Mouse (Mus musculus): Measurements from ENCODE around the gene Mgat4b. TPM values are rescaled to one million over a fixed set of nuclear protein-coding genes. Genes with fewer than 3 reads are reported as not detected.

The Mgat4b gene
- total RNA-seq, 4 experiments from 2014 or later, result 61.3 to 68.0 (median 65.8) TPM

GRCm38 (mm10) chr11:50198916-50199315 is 11.8 kb upstream of the Mgat4b start:
- DNase-seq (ENCODE audit: low spot score in 2 of 2), result no peak

DNA sequence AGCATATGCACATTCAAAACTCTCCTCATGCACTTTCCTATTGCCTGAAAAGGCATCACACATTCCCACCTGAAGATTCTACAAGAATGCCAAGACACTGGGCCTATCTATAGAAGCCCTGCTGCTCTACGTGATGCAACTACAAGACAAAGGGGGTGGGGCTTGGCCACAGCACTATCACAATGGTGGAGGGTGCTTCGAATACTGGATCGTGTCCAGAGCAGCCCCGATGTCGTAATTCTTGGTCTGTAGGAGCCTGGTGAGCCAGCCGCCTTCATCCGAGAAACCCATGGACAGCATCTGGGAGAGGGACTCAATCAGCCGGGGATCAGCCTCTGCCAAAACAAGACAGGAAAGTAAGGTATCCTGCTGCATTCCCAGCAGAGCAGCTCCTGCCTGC is 10.1 kb upstream of the Mgat4b start:
- DNase-seq (ENCODE audit: low spot score in 2 of 2), result no peak

GRCm38 (mm10) chr11:50201590-50201989 is 9.1 kb upstream of the Mgat4b start:
- no peak for DNase-seq (ENCODE audit: low spot score in 2 of 2)

- no peak for DNase-seq (ENCODE audit: low spot score in 2 of 2)
Observed at GRCm38 (mm10) chr11:50203302-50203827, 7.3 kb upstream of the Mgat4b start.

DNA sequence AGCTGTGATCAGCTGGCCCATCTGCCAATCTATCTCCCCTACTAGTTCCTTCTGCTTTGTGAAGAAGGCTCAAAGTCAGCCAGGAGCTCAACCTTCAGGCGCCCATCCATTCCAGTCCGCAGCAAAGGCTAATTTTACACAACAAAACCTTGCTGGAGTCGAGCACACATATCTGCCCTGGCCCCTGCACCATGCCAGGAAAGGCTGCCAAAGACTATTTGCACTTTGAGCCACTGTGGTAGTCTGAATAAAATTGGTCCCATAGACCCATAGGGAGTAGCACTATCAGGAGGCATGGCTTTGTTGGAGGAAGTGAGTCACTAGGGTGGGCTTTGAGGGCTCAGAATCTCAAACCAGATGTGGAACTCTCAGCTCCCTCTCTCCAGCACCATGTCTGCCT is 5.3 kb upstream of the Mgat4b start:
- no peak for DNase-seq (ENCODE audit: low spot score in 2 of 2)

DNA sequence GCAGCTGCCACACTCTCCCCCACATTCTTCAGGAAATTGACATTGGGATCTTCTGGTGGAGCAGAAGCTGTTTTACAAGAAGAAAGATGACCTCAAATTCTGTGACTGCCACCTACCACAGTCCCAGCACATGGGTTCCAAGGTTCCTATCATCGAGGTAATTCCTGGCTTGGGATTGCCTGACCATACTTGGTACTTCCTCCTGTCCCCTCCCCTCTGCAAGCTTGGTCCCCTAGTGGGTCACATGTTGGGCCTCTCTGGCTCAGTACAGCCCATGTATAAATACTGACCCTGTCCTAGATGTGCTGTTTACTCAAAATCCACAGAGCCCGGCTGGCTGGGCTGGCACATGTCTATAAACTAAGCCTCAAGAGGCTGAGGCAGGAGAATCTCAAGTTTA is 4.7 kb upstream of the Mgat4b start:
- no peak for DNase-seq (ENCODE audit: low spot score in 2 of 2)

GRCm38 (mm10) chr11:50207344-50207743 is 3.3 kb upstream of the Mgat4b start:
- DNase-seq (ENCODE audit: low spot score in 2 of 2), result no peak

DNA sequence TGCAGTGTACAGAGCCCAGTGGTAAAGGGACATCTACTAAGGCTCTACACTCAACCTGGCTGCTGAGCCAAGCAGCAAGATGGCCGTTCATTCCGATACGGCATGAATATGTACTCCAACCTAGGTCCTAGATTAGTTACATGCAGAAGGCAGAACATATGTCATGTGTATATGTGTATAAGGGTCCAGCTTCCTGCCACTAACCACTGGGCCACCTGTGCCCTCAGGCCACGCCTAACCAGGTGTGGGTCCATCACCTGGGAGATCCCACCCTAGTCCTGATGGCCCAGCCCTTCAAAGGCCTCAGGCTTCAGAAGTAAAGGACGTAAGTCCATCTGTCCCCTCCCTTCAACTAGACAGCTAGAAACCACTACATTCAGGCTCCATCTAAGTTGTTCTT is 2.7 kb upstream of the Mgat4b start:
- no peak for DNase-seq (ENCODE audit: low spot score in 2 of 2)

DNA sequence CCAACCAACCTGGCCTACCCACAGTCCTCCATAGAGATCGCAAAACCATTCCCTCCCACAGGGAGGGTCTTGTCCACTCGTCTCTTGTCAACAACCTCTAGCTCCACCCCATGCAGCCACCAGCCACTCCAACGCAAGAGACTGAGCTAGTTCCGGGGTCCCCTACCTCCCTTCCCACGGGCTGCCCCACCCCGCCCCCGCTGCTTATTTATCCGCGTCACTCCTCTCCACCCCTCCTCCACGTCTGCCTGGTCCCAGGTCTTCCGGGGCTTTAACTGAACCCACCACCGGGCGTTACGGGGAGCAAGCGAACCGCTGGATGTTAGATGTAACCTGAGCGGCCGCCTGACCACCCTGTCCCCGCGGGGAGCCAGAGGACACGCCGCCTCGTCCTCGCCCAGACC is 587 bp upstream of the Mgat4b start:
- peak; percentile 54 to 91 for DNase-seq (ENCODE audit: low spot score in 2 of 2)

DNA sequence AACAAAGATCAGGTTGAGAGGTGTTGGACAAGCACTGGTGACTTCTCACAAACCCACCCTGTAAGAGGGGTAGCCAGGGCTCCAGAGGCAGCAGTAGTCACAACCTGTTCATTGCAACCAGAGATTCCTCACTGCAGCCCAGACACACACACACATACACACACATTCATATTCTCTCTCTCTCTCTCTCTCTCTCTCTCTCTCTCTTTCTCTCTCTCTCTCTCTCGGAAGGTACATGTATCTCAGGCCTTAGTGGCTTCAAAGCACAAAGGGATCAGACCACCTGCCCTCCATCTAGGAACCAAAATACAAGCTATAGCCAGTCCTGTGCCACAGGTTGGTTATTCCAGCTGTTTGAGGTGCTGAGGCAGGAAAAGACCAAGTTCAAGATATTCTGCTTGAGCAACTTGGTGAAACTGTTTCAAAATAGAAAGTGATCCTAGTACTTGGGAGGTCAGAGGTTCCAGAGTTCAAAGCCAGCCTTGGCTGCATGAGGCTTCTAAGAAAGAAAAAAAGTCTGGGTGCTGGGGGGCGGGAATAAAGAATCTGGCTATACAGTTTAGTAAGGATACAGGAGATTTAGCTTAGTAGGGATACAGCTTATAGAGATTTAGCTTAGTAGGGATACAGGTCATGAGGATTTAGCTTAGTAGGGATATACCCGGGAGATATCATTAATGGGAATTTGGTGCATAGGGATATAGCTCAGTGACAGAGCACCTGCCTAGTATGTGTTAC is 801 bp downstream of the Mgat4b start:
- DNase-seq (ENCODE audit: low spot score in 2 of 2), result no peak

- no peak for DNase-seq (ENCODE audit: low spot score in 2 of 2)
Observed at GRCm38 (mm10) chr11:50212060-50212739, 1.5 kb downstream of the Mgat4b start.

DNA sequence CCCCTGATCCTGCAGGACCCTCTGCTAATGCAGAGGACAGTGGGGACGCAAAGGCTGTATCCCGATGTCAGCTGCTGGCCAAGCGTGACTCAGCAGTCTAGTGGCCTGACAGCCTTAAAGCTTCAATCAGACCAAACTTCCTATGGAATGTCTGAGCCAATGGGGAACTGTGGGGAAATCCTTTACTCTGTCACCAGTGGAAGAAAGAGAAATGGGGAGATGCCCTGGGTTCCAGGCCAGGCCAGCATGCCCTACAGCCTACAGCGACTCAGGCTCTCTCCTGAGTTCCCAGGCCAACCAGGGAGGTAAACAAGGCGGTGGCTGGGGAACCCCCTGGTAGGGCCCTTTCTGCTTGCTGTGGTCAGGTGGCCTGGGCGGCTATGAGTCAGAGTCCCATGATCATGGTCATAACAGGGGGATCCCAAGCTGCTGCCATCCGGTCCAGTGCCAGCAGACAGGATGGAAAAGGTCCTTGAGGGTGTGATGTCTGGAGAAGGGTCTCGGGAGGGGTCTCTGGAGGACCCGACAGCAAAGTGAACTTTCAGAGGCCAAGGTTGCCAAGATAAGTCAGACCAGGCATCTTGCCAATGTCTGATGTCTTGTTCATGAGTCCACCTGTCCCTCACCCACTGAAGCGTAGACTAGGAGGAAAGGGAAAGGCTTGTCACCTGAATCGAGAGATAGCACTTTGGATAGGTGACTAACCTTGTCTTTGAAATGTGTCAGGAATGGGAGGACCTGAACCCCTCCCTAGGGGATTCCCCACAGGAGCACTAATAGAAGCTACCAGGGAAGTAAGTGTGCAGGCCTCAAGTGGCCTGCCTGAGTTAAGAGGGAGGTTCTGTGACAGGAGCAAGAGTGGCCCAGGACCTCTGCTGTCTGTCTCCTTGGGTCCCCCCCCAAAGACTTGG is 2.4 kb downstream of the Mgat4b start:
- DNase-seq (ENCODE audit: low spot score in 2 of 2), result peak in 1 of 2 experiments; percentile 70

- DNase-seq (ENCODE audit: low spot score in 2 of 2), result no peak
Observed at GRCm38 (mm10) chr11:50214631-50215030, 3.9 kb downstream of the Mgat4b start.

GRCm38 (mm10) chr11:50215633-50216032 is 4.9 kb downstream of the Mgat4b start:
- no peak for DNase-seq (ENCODE audit: low spot score in 2 of 2)

- DNase-seq (ENCODE audit: low spot score in 2 of 2), result no peak
Observed at GRCm38 (mm10) chr11:50216724-50217366, 6.2 kb downstream of the Mgat4b start.

GRCm38 (mm10) chr11:50217811-50218210 is 7.1 kb downstream of the Mgat4b start:
- DNase-seq (ENCODE audit: low spot score in 2 of 2), result peak in 1 of 2 experiments; percentile 8

GRCm38 (mm10) chr11:50219833-50220232 is 9.1 kb downstream of the Mgat4b start:
- no peak for DNase-seq (ENCODE audit: low spot score in 2 of 2)

DNA sequence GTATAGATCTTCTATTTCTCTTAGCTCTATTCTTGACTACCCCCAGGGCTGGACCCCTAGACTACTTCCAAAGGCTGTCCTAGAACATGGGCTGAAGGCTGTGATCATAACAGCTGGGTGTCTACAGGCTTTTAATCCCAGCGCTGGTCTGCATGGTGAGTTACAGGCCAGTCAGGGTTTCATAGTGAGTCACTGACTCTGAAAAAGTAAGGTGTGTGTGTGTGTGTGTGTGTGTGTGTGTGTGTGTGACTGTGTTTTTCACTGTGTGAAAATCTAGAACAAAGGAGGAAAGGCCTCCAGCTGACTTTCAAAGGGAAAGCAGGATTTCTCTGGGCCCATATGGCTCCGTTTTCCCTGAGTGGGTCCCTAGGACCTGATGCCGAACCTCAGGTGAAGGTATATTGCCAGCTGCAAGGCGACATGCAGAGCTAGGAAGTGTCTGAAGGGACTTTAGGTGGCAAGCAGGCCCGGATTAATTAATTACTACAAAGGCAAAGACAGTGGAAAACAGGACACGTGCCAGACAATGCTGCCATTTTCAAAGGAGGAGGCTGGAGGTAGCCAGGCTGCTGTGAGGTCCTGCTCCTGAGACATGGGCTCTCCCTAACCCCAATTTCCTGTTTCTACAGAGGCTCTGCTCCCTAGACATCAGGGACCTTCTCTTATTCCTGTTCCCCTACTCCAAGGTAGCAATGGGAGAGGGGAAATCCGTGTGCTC is 12.0 kb downstream of the Mgat4b start:
- DNase-seq (ENCODE audit: low spot score in 2 of 2), result no peak

DNA sequence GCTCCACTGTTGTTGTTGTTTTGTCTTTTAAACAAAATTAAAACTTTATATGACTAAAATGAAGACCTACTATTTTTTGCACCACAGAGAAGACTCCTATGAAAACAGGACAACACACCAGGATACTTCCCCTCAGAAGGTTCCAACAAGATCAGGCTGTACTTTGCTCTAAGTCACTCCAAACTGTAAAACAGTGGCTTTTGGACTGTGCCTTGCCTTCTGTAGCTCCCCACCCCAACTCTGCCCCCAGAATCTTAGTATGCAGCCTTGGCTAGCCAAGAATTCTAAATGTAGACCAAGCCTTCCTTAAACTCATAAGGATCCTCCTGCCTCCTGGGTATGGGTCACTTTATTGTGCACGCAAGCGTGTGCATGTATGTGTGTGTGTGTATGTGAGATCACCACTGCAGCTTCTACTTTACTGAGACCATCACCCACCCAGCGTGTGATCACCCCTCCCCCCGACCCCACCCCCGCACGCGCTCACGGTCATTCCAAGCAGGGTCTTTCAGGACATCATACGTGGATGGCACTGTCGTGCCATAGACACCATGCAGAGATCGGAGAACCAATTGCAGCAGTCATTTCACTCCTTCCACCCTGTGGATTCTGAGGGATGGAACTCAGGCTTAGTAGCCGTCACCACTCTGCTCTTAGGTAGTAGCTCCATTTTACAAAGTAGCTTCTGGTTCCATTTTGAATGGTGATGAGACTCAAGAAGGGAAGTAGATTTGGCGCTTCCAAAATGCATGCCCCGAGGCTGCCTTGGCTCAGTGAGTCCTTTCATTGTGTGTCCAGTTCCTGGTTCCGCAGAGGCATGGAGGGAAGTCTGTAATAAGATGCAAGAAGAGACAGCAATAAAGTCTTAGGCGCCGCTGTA is 13.3 kb downstream of the Mgat4b start:
- no peak for DNase-seq (ENCODE audit: low spot score in 2 of 2)
